Mouse (Mus musculus) monocyte, adult 5-6 weeks (primary cell): ENCODE data around the gene Aym1. TPM values are rescaled to one million over a fixed set of nuclear protein-coding genes. Genes with fewer than 3 reads are reported as not detected.

Experiments
- ATAC-seq: fragments of 153-309, 156-312 bp; replicated peaks from 2 replicates; pipeline ENCODE4 v1.8.0; 2017; ENCODE audit warnings: mild to moderate bottlenecking; ENCODE audit not compliant: low TSS enrichment, insufficient number of reproducible peaks, severe bottlenecking, poor library complexity, low FRiP score
- total RNA-seq: library from RNA; stranded (forward); fragments of 200-1000, 200-491, 200-594 nt; gene quantifications from 3 replicates; pipeline ENCODE4 v1.2.3, GENCODE M21; 2017

The Aym1 gene
- total RNA-seq, 1 experiment from 2014 or later: not detected

GRCm38 (mm10) chr5:113393766-113394165 is 36.7 kb downstream of the Aym1 start:
- no peak for ATAC-seq

GRCm38 (mm10) chr5:113396286-113396934 is 39.3 kb downstream of the Aym1 start:
- ATAC-seq: no peak

DNA sequence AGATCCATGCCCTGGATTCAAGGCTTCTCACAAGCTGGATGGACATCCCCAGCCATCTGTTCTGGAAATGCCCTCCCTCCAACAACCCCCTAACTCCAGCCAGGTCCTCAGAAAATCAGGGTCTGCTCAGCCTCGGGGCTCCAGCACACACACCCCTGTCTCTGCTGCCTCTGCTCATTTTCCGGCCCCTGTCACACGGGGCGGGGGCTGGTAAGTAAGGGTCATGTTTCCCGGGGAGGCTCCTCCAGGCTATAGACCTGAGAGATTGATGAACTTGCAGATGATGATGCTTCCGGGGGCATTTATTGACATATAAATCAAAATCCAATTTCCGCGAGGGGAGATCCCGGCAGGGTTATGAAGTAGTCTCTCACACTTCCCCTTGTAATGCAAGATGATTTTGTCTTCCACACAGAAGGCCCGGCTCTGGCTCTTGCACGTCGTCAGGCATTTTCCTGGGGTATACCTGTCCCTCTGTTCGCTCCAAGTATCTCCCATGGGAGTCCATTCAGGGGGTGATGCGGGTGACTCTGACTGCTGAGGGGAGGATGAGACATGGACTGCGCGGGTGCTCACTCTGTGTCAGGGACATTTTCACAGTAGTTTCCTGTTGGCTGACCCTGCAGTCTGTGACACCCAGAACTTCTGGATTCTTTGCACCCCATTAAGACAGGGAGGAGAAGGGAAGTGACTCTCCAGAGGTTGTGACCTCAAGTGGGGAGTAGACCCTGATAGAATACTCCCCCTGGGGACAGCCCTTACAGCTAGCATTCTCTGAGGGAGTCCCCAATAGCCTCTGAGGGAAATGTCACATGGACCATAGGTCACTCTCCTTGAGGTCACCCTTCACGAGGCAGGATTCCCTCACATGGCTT is 40.6 kb downstream of the Aym1 start:
- no peak for ATAC-seq

DNA sequence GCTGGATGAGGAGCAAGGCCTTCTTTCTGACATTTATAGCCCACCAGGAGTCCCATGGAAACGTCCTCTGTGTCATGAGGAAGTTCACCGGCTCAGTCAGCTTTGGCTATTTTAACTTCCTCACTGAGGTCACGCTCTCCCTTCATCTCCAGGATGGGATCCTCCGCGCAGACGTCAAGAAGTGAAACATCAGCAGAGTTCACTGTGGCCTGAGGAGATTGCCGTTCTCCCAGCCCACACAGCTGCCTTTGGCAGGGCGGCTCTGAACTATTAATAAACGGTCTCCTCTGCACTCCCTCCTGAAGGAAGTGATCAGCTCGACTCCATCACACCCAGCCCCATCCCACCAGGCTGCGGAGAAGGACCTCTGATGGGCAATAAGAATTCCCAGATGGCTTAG is 45.6 kb downstream of the Aym1 start:
- ATAC-seq: no peak

DNA sequence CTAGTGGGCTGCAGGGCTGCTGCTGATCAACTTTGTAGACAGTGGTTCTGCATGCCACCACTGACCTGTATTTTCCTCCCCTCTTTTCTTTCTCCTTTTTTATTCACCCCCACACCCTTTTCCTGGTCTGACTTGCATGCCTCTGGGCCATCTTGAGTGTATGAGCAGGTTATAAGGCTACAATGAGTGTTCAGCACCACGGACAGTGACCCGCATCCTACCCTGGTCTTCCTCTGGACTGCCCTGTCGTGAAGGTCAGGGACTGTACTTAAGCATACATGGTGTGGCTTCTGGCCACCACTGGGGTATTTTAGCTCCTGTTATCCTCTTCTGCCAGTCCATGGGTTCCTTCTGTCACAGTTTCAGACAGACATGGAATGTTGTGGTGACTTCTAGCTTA is 50.3 kb downstream of the Aym1 start:
- no peak for ATAC-seq

Other genes with a start within 250 kb of the Aym1 start
- 3.3 to 5.9 TPM (median 3.7 TPM) in 3 replicates for gene 2900026A02Rik, start 136.1 kb upstream of the Aym1 start, total RNA-seq
- gene Tmem211, start 130.4 kb upstream of the Aym1 start, total RNA-seq: not detected in 3 replicates
- 0.43 TPM in 1 of 3 replicates, not detected in the others for gene Sgsm1, start 46.5 kb upstream of the Aym1 start, total RNA-seq
- gene Wscd2, start 133.0 kb downstream of the Aym1 start, total RNA-seq: 0.29 to 5.9 TPM (median 1.8 TPM) in 3 replicates